Mouse (Mus musculus): ENCODE measurements at regions not wholly inside any gene's neighbourhood (a gene's known extent, or its start where the extent isn't known, plus 50 kb on each side); places are given as distances from the start of the nearest gene placed in this dataset.

GRCm38 (mm10) chr13:42244240-42245086, 56.8 kb upstream of the Edn1 start:
- intact Hi-C loops (cut with DNase I), result loop anchor here (2.0 to 10.0 kb wide), 4 partner anchors 67 to 602 kb away; partner anchors contain the start of gene Hivep1

GRCm38 (mm10) chr13:42245753-42246409, 55.4 kb upstream of the Edn1 start:
- intact Hi-C loops (cut with DNase I), result loop anchor here (2.0 to 10.0 kb wide), 3 partner anchors 191 to 604 kb away; partner anchors contain the start of gene Hivep1
